Mouse (Mus musculus) hindbrain, postnatal 0 days (tissue): ENCODE results near the gene Ppat. TPM values are rescaled to one million over a fixed set of nuclear protein-coding genes. Genes with fewer than 3 reads are reported as not detected.
A peak's percentile ranks its signal among the peaks of the same experiment; 100 is the strongest.

Experiments used
- ATAC-seq: fragments of 200-750 bp; cut with Nextera tagmentation; 2 replicates; pipeline ENCODE4 v1.8.0; 2017; ENCODE audit warnings: mild to moderate bottlenecking, moderate TSS enrichment, moderate library complexity
- DNase-seq: peaks from one replicate; pipeline ENCODE4 v3.0.0-alpha.2; 2015; ENCODE audit warnings: low spot score
- H3K27ac ChIP-seq: fragments of 300-500 bp; sonication (generic); 2 replicates; pipeline ENCODE4 v1.5.1; 2014; ENCODE audit warnings: mild to moderate bottlenecking
- H3K27me3 ChIP-seq: fragments of 300-500 bp; sonication (generic); 2 replicates; pipeline ENCODE4 v1.6.1; 2014; ENCODE audit warnings: low read length, mixed read lengths; ENCODE audit not compliant: insufficient read depth
- H3K36me3 ChIP-seq: fragments of 300-500 bp; sonication (generic); 2 replicates; pipeline ENCODE4 v1.6.1; 2014; ENCODE audit warnings: low read length, mixed read lengths; ENCODE audit not compliant: insufficient read depth
- H3K4me1 ChIP-seq: fragments of 300-500 bp; sonication (generic); 2 replicates; pipeline ENCODE4 v1.6.1; 2014; ENCODE audit warnings: antibody characterized with exemption, low read length, mixed read lengths; ENCODE audit not compliant: insufficient read depth
- H3K4me2 ChIP-seq: fragments of 300-500 bp; sonication (generic); 2 replicates; pipeline ENCODE4 v1.6.1; 2014; ENCODE audit warnings: low read depth, mild to moderate bottlenecking, low read length, moderate library complexity, mixed read lengths
- H3K4me3 ChIP-seq: fragments of 300-500 bp; sonication (generic); 2 replicates; pipeline ENCODE4 v1.5.1; 2014; ENCODE audit warnings: low read length
- H3K9ac ChIP-seq: fragments of 300-500 bp; sonication (generic); replicated peaks from 2 replicates; pipeline ENCODE4 v1.6.1; 2014; ENCODE audit warnings: mild to moderate bottlenecking, low read length, moderate library complexity, mixed read lengths
- H3K9me3 ChIP-seq: fragments of 300-500 bp; sonication (generic); 2 replicates; pipeline ENCODE4 v1.6.1; 2016; ENCODE audit warnings: low read length, mixed read lengths
- CTCF ChIP-seq: IDR thresholded peaks from 2 replicates; pipeline ENCODE4 v1.5.1; 2016; ENCODE audit warnings: antibody characterized with exemption, control low read depth, low read depth
- WGBS: fragments of 180-500 bp; shearing (Covaris S2); extraction: QIAGEN DNeasy Blood & Tissue Kit; methylation state at CpG from one replicate; pipeline ENCODE4 v1.1.7; 2014; 5-methylcytosine and 5-hydroxymethylcytosine counted together
- polyA plus RNA-seq: library from polyadenylated mRNA; unstranded; fragments of >200 nt; fragmentation: Nextera tagmentation; extraction: Ambion mirVana; gene quantifications from 2 replicates; pipeline ENCODE4 v1.2.1, GENCODE M21; 2015
- total RNA-seq: library from RNA; depleted of rRNA; stranded (reverse); fragments of >200 nt; gene quantifications from 2 replicates; pipeline ENCODE4 v1.2.3, GENCODE M21; 2014; rRNA removed

The Ppat gene
- total and polyA plus RNA-seq, 2 experiments from 2014 or later, result 10.7 to 13.0 TPM

DNA sequence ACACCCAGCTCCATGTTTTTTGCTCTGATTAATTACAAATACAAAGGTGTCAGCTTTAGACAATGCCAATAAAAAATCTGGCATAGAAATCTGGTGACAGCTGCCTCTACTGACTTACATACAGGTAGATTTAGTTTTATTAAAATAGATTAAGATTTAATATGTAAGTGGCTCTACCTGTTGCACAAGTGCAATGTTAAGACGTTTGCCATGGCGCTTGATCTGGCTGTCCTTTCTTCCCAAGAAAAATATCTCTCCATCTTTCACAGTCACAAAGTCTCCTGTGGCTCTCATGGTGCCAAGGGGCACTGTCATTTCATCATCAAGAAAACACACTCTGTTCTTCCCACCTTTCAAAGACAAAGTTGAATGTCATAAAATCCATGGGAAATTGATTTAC lies 64.4 kb downstream of the Ppat start:
- Histone ChIP-seq H3K4me2 (no peak overlapping the region), H3K4me1 (no peaks in the 10 kb centered on the region), H3K27me3 (no peaks in the 10 kb centered on the region), H3K27ac (no peak overlapping the region), H3K4me3 (no peak overlapping the region), H3K36me3 (peaks cover 27% of the 10 kb centered on the region), H3K9ac (no peak overlapping the region), H3K9me3 (no peaks in the 10 kb centered on the region)
- 95% methylated on average over 2 of the region's 2 CpGs for WGBS
- TF ChIP-seq CTCF, result no peak
- DNase-seq, result no peak
- ATAC-seq, result no peak

DNA sequence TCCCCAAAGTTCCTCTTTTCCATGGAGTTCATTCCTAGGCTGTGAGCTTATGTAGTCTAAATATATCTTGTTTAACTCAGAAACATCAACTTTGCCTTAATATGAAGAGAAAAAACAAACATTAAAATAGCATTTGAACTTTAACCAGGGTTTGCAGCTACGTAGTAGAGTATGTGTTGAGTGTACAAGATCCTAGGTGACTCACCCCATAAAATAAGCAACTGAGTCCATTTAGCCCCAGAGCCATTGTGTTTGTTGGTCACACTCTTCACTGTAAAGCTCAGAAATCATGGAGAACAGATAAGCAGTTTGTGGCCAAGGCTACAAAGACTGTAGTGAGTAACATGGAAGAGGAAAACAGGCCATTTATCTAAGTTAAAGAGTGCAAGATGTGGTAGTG lies 67.3 kb downstream of the Ppat start:
- no peak for ATAC-seq
- Histone ChIP-seq H3K4me1 (no peaks in the 10 kb centered on the region), H3K9ac (no peak overlapping the region), H3K36me3 (peaks cover 24% of the 10 kb centered on the region), H3K9me3 (no peaks in the 10 kb centered on the region), H3K4me2 (no peak overlapping the region), H3K27me3 (no peaks in the 10 kb centered on the region), H3K4me3 (no peak overlapping the region), H3K27ac (no peak overlapping the region)
- no peak for DNase-seq
- TF ChIP-seq CTCF, result no peak
- WGBS, result 94% methylated on average over 1 of the region's 1 CpGs

DNA sequence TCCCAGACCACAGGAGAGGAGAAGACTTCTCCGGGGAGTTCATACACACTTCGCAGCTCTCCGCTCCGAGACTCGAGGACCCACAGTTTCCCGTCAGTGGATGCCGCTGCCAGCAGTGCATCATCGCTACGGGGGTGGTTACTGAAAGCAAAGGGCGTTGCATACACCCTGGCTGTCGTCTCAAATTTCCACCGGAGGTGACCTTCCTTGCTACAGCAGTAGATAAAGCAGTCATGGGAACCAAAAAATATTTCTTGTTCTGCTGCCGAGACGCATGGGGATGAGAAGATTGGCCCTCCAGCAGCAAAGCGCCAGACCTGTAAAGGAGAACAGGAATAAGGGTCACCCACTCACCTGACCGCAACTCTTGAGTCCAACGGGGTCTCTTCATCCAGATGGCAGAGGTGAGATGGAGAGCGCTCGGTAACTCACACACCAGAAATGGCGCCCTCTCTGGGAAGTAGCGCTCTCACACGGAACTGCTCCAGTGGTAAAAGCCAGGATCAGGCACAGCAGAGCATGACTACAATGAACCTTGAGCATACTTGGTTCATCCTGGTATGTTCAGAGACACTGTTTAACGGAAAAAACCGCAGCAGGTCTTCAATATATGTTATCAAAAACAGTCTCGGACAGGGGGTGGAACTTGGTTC lies 75.1 kb downstream of the Ppat start:
- whole genome bisulfite sequencing, result 91% methylated on average over 25 of the region's 25 CpGs
- H3K4me2 ChIP-seq, result no peak overlapping the region
- TF ChIP-seq CTCF, result no peak
- H3K9ac ChIP-seq, result no peak overlapping the region
- no peaks in the 10 kb centered on the region for H3K9me3 ChIP-seq
- no peak for DNase-seq
- no peak overlapping the region for H3K27ac ChIP-seq
- no peak overlapping the region for H3K4me3 ChIP-seq
- H3K4me1 ChIP-seq, result no peaks in the 10 kb centered on the region
- H3K27me3 ChIP-seq, result no peaks in the 10 kb centered on the region
- no peak for ATAC-seq
- H3K36me3 ChIP-seq, result peaks cover 17% of the 10 kb centered on the region

DNA sequence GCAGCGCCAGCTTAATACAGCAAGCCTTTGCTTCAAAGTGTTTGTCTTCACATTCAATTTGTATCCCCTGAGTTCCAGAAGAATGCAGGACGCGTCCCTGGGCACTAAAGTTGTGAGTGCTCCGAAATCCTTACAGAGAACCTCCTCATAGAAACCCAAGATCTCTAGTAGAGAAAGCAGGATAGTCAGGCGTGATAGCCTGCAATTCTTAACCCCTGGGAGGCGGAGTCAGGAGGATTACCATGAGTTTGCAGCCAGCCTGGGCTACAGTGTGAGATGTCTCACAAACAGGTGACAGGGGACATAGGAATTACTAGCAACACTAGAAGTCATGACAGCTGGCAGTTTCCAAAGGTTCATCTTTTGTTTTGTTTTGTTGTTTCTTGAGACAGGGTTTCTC lies 81.8 kb downstream of the Ppat start:
- TF ChIP-seq CTCF, result no peak
- no peak overlapping the region for H3K9ac ChIP-seq
- no peaks in the 10 kb centered on the region for H3K4me1 ChIP-seq
- H3K4me3 ChIP-seq, result no peak overlapping the region
- peak overlapping the region; percentile 47 for H3K4me2 ChIP-seq
- no peak for ATAC-seq
- no peak overlapping the region for H3K27ac ChIP-seq
- 66% methylated on average over 6 of the region's 6 CpGs for WGBS
- no peaks in the 10 kb centered on the region for H3K9me3 ChIP-seq
- no peaks in the 10 kb centered on the region for H3K27me3 ChIP-seq
- H3K36me3 ChIP-seq, result peaks cover 23% of the 10 kb centered on the region; the same call in 1 of the 2 replicates
- DNase-seq, result no peak

DNA sequence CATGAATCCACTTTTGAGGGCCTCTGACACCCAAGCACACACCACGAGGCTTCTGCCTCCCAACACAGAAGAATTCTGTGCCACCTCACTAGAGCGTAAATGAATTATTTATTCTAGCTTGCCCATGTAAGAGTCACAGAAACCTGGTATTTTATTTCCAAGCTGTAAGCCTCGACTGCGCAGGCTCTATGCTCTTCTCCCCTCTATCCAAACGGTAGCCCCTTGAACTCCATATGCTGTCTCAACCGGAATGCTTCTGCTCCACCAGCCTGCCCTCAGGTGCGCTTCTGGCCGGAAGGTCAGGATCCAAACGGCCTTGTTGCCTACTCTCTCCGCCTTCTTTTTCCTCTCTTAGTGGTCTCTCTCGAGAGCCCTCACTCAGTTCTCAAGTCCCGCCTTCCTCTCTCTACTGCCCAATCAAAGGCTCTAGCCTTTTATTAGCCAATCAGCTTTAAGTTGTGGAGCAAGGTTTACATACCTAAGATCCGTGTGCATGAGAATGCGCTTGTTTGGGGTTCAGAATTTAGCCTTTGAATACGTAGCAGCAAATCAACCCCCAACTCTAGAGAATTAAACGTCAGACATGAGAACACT lies 82.6 kb downstream of the Ppat start:
- ATAC-seq, result peak; percentile 85
- H3K4me3 ChIP-seq, result peak overlapping the region; percentile 17
- H3K9ac ChIP-seq, result no peak overlapping the region
- peak overlapping the region; percentile 47 for H3K4me2 ChIP-seq
- TF ChIP-seq CTCF, result no peak
- no peak overlapping the region for H3K27ac ChIP-seq
- H3K27me3 ChIP-seq, result no peaks in the 10 kb centered on the region
- H3K9me3 ChIP-seq, result no peaks in the 10 kb centered on the region
- peak; percentile 67 for DNase-seq
- H3K4me1 ChIP-seq, result no peaks in the 10 kb centered on the region
- H3K36me3 ChIP-seq, result peaks cover 19% of the 10 kb centered on the region; the same call in 1 of the 2 replicates
- 28% methylated on average over 16 of the region's 16 CpGs for WGBS

DNA sequence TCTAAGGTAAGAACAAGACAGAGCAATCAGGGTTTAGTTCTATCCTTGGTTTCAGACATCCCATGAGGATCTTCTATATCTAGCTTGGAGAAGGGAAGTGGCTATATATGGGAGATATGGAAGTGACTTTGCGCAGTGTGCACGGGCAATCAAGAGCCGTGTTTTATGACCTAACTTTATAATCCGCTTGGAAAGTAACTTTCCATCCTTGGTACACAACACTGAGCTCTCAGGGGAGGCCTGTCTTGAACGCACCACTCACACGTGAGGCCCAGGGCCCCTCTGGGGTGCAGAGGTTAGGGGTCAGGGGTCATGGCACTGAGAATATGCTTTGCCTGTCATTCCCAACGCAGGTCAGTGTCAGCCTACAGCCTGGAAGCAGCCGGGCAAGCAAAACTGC lies 84.6 kb downstream of the Ppat start:
- H3K36me3 ChIP-seq, result peaks cover 18% of the 10 kb centered on the region; the same call in 1 of the 2 replicates
- H3K4me3 ChIP-seq, result no peak overlapping the region
- TF ChIP-seq CTCF, result no peak
- H3K27me3 ChIP-seq, result no peaks in the 10 kb centered on the region
- no peaks in the 10 kb centered on the region for H3K4me1 ChIP-seq
- no peak overlapping the region for H3K27ac ChIP-seq
- no peak for DNase-seq
- no peak overlapping the region for H3K9ac ChIP-seq
- H3K9me3 ChIP-seq, result no peaks in the 10 kb centered on the region
- H3K4me2 ChIP-seq, result no peak overlapping the region
- WGBS, result 71% methylated on average over 8 of the region's 8 CpGs
- no peak for ATAC-seq

Other genes starting within 250 kb of the Ppat start
- gene Aasdh, start 46.1 kb downstream of the Ppat start, total RNA-seq, result 9.9 and 15.1 TPM in 2 replicates
- 10.2 and 12.8 TPM in 2 replicates for gene Aasdh, start 46.1 kb downstream of the Ppat start, polyA plus RNA-seq
- 114 and 129 TPM in 2 replicates for gene Paics, start 271 bp downstream of the Ppat start, total RNA-seq
- gene Paics, start 271 bp downstream of the Ppat start, polyA plus RNA-seq, result 166 and 176 TPM in 2 replicates
- gene Srp72, start 23.1 kb upstream of the Ppat start, total RNA-seq, result 53.0 and 55.2 TPM in 2 replicates
- gene Srp72, start 23.1 kb upstream of the Ppat start, polyA plus RNA-seq, result 72.9 and 78.7 TPM in 2 replicates
- not detected in 2 replicates for gene Arl9, start 52.5 kb upstream of the Ppat start, total RNA-seq
- not detected in 2 replicates for gene Arl9, start 52.5 kb upstream of the Ppat start, polyA plus RNA-seq
- gene Thegl, start 64.4 kb upstream of the Ppat start, total RNA-seq, result 0.11 and 0.63 TPM in 2 replicates
- gene Thegl, start 64.4 kb upstream of the Ppat start, polyA plus RNA-seq, result 0.81 and 0.82 TPM in 2 replicates
- gene Hopx, start 163.5 kb upstream of the Ppat start, total RNA-seq, result 69.6 and 94.8 TPM in 2 replicates
- 7.3 and 10.3 TPM in 2 replicates for gene Hopx, start 163.5 kb upstream of the Ppat start, polyA plus RNA-seq